Mouse (Mus musculus) MEL (cell line): Measurements from ENCODE around the gene Dnajc2.

Experiments
- CTCF ChIP-seq, 3 experiments: IDR thresholded peaks in 2 of 3; conservative IDR thresholded peaks in 1 of 3; 2 replicates each; pipeline ENCODE4 v1.5.1; 2011 to 2012; ENCODE audit warnings: low read length in 3 of 3, low read depth in 2 of 3, mild to moderate bottlenecking in 2 of 3, improper control_type of control experiment in 1 of 3, inconsistent platforms in 1 of 3, mixed read lengths in 1 of 3, moderate library complexity in 1 of 3; ENCODE audit not compliant: control insufficient read depth in 1 of 3, insufficient read depth in 1 of 3, poor library complexity in 1 of 3, severe bottlenecking in 1 of 3
- HCFC1 ChIP-seq: IDR thresholded peaks from 2 replicates; pipeline ENCODE4 v1.6.1; 2012; ENCODE audit warnings: low read depth, mild to moderate bottlenecking, inconsistent platforms, low read length, improper control_type of control experiment, moderate library complexity
- USF2 ChIP-seq, 2 experiments: IDR thresholded peaks; 2 replicates each; pipeline ENCODE4 v1.6.1; 2011 to 2012; ENCODE audit warnings: improper control_type of control experiment in 2 of 2, low read length in 2 of 2, borderline replicate concordance in 1 of 2, inconsistent platforms in 1 of 2, low read depth in 1 of 2, mild to moderate bottlenecking in 1 of 2; ENCODE audit not compliant: insufficient read depth in 1 of 2

GRCm38 (mm10) chr5:21743606-21744005, 41.4 kb downstream of the Dnajc2 start:
- TF ChIP-seq HCFC1 (no peak), CTCF (IDR thresholded peaks at IDR 0.05 in 2 of 3, conservative IDR thresholded peaks at IDR 0.05 in 1 of 3; ENCODE audit: control insufficient read depth in 1 of 3, insufficient read depth in 1 of 3, low read depth in 2 of 3, low read length in 3 of 3, poor library complexity in 1 of 3, severe bottlenecking in 1 of 3) (no peak), USF2 (IDR thresholded peaks at IDR 0.05; ENCODE audit: borderline replicate concordance in 1 of 2, insufficient read depth in 1 of 2, low read depth in 1 of 2, low read length in 2 of 2) (no peak)
